8 mouse cellular contexts compared by ENCODE assay signal in genomic region chr12:21260494-21261256, GRCm38 (mm10). TPM values are rescaled to one million over a fixed set of nuclear protein-coding genes. Genes with fewer than 3 reads are reported as not detected.
DNase-seq lines count a peak whose midpoint lies in the region; ATAC-seq and TF ChIP-seq lines count a peak whose summit lies in the region.
"Had no signal": no experiment of that assay in that cellular context is flagged by ENCODE, and none has a peak within 500 bp of the region (broad histone marks: within the 10 kb centered on the region; RNA-seq: fewer than 3 reads in every experiment).

No protein-coding gene starts in this region.

- H3K4me2 ChIP-seq in kidney, postnatal 0 days (ENCODE audit: low read length) = no peak overlapping the region
- no peak overlapping the region for H3K4me2 ChIP-seq in kidney, embryonic 14.5 days (replicated peaks; ENCODE audit: low read depth, low read length)
- H3K4me2 ChIP-seq: stomach, embryonic 15.5 days had no signal

- no peak overlapping the region for H3K27ac ChIP-seq in kidney, postnatal 0 days
- no peak overlapping the region for H3K27ac ChIP-seq in kidney, embryonic 14.5 days (ENCODE audit: low read depth, low read length)
- H3K27ac ChIP-seq: stomach, embryonic 15.5 days had no signal

- TF ChIP-seq CTCF in kidney, postnatal 0 days (IDR thresholded peaks at IDR 0.05; ENCODE audit: low read depth) = peak; percentile 60

- H3K36me3 ChIP-seq in kidney, postnatal 0 days (ENCODE audit: insufficient read depth, low read length) = peaks cover 15% of the 10 kb centered on the region
- peaks cover 37% of the 10 kb centered on the region for H3K36me3 ChIP-seq in kidney, embryonic 14.5 days (ENCODE audit: control insufficient read depth, insufficient read depth, low read length)

- ATAC-seq in kidney, postnatal 0 days (replicated peaks; ENCODE audit: low FRiP score, low read depth) = no peak
- no peak for ATAC-seq in kidney, embryonic 14.5 days (ENCODE audit: low FRiP score, low TSS enrichment)
- ATAC-seq in CD4-positive, CD25-positive, alpha-beta regulatory T cell, adult 4 months = peak; percentile 74

- H3K27me3 ChIP-seq in kidney, postnatal 0 days (ENCODE audit: insufficient read depth, low read length) = no peaks in the 10 kb centered on the region
- H3K27me3 ChIP-seq in kidney, embryonic 14.5 days (ENCODE audit: control insufficient read depth, insufficient read depth, low read length) = no peaks in the 10 kb centered on the region
- H3K27me3 ChIP-seq: stomach, embryonic 15.5 days had no signal

- H3K9me3 ChIP-seq in kidney, postnatal 0 days (replicated peaks; ENCODE audit: low read length) = no peaks in the 10 kb centered on the region
- H3K9me3 ChIP-seq in kidney, embryonic 14.5 days (ENCODE audit: control insufficient read depth, low read length) = no peaks in the 10 kb centered on the region
- H3K9me3 ChIP-seq: stomach, embryonic 15.5 days had no signal

- H3K9ac ChIP-seq in kidney, postnatal 0 days (ENCODE audit: low read depth, low read length) = no peak overlapping the region
- no peak overlapping the region for H3K9ac ChIP-seq in kidney, embryonic 14.5 days (ENCODE audit: low read depth, low read length)
- H3K9ac ChIP-seq: stomach, embryonic 15.5 days had no signal

- no peak overlapping the region for H3K4me3 ChIP-seq in kidney, postnatal 0 days (replicated peaks; ENCODE audit: low read depth, low read length)
- no peak overlapping the region for H3K4me3 ChIP-seq in kidney, embryonic 14.5 days (ENCODE audit: low read length)
- H3K4me3 ChIP-seq: stomach, embryonic 15.5 days had no signal

- no peaks in the 10 kb centered on the region for H3K4me1 ChIP-seq in kidney, postnatal 0 days (replicated peaks; ENCODE audit: insufficient read depth, low read length)
- no peaks in the 10 kb centered on the region for H3K4me1 ChIP-seq in kidney, embryonic 14.5 days (ENCODE audit: control insufficient read depth, insufficient read depth, low read length)
- H3K4me1 ChIP-seq: stomach, embryonic 15.5 days had no signal

- peak; percentile 8 for DNase-seq in kidney, postnatal 0 days (ENCODE audit: low spot score)
- peak; percentile 21 for DNase-seq in ZHBTc4 (ENCODE audit: low read depth, low spot score)
- peak; percentile 27 for DNase-seq in lung, postnatal 36 days
- DNase-seq in testis, postnatal 14 days (ENCODE audit: low spot score) = no peak
- DNase-seq in T-cell, adult 2 months (ENCODE audit: low spot score) = no peak

- 92% methylated on average over 6 of the region's 6 CpGs for WGBS in kidney, postnatal 0 days
- WGBS in kidney, embryonic 14.5 days = 96% methylated on average over 6 of the region's 6 CpGs

RNA-seq across cellular contexts. Expression of gene Cpsf3, which starts 24.5 kb away (rescaled TPM):
- 81.0 and 83.5 TPM in 2 replicates for polyA plus RNA-seq in kidney, postnatal 0 days (2015; fragmentation: Nextera tagmentation; extraction: Ambion mirVana)
- polyA plus RNA-seq in kidney, embryonic 14.5 days (2014; fragmentation: Nextera tagmentation; extraction: Ambion mirVana) = 87.6 and 120 TPM in 2 replicates
- 100 to 1,000 TPM; 139 to 163 TPM for polyA plus RNA-seq in CD4-positive, CD25-positive, alpha-beta regulatory T cell, adult 4 months (2017; shearing (Covaris generic))

RNA-seq across cellular contexts. Expression of gene Itgb1bp1, which starts 25.4 kb away (rescaled TPM):
- polyA plus RNA-seq in kidney, postnatal 0 days (2015; fragmentation: Nextera tagmentation; extraction: Ambion mirVana) = 50.9 and 52.6 TPM in 2 replicates
- 42.9 and 43.5 TPM in 2 replicates for polyA plus RNA-seq in kidney, embryonic 14.5 days (2014; fragmentation: Nextera tagmentation; extraction: Ambion mirVana)
- 10 to 100 TPM; 68.6 to 70.5 TPM for polyA plus RNA-seq in CD4-positive, CD25-positive, alpha-beta regulatory T cell, adult 4 months (2017; shearing (Covaris generic))

RNA-seq across cellular contexts. Expression of gene Iah1, which starts 55.5 kb away (rescaled TPM):
- polyA plus RNA-seq in kidney, postnatal 0 days (2015; fragmentation: Nextera tagmentation; extraction: Ambion mirVana) = 150 and 152 TPM in 2 replicates
- polyA plus RNA-seq in kidney, embryonic 14.5 days (2014; fragmentation: Nextera tagmentation; extraction: Ambion mirVana) = 74.6 and 75.2 TPM in 2 replicates
- polyA plus RNA-seq in CD4-positive, CD25-positive, alpha-beta regulatory T cell, adult 4 months (2017; shearing (Covaris generic)) = 10 to 100 TPM; 45.9 to 50.2 TPM

Comparison
In these comparisons a context has a peak if more than half of its experiments do, and no peak if none do; other contexts are left out.
1. DNase-seq: peak in kidney, postnatal 0 days (single experiment), ZHBTc4 (single experiment) and lung, postnatal 36 days (single experiment); none in testis, postnatal 14 days (single experiment) and T-cell, adult 2 months (single experiment).